Mouse (Mus musculus) C2C12 (cell line): Measurements from ENCODE around the gene Hexa. TPM values are rescaled to one million over a fixed set of nuclear protein-coding genes. Genes with fewer than 3 reads are reported as not detected.

ENCODE experiments used
- H3K27me3 ChIP-seq: one replicate; pipeline ENCODE4 v1.6.1; 2011; ENCODE audit not compliant: control insufficient read depth, insufficient read depth, insufficient read length
- H3K36me3 ChIP-seq: one replicate; pipeline ENCODE4 v1.6.1; 2011; ENCODE audit not compliant: control insufficient read depth, insufficient read depth
- H3K4me3 ChIP-seq: one replicate; pipeline ENCODE4 v1.5.1; 2011; ENCODE audit warnings: mild to moderate bottlenecking, control low read depth; ENCODE audit not compliant: poor library complexity, insufficient read depth, severe bottlenecking
- H3K79me2 ChIP-seq: one replicate; pipeline ENCODE4 v1.6.1; 2011; ENCODE audit not compliant: control insufficient read depth, insufficient read depth
- H3K79me3 ChIP-seq: one replicate; pipeline ENCODE4 v1.6.1; 2011; ENCODE audit warnings: low read depth, control low read depth
- H3ac ChIP-seq: one replicate; pipeline ENCODE3; 2011; ENCODE audit warnings: low read depth; ENCODE audit not compliant: control insufficient read depth, insufficient read length
- CEBPB ChIP-seq: IDR thresholded peaks from one replicate; pipeline ENCODE4 v1.6.1; 2011; ENCODE audit warnings: low read depth, mild to moderate bottlenecking, control low read depth, moderate library complexity
- CTCF ChIP-seq: IDR thresholded peaks from one replicate; pipeline ENCODE4 v1.5.1; 2011; ENCODE audit not compliant: control insufficient read depth, insufficient read depth, insufficient read length
- FOSL1 ChIP-seq: IDR thresholded peaks from one replicate; pipeline ENCODE4 v1.8.0; 2011; ENCODE audit warnings: mild to moderate bottlenecking, low read length; ENCODE audit not compliant: poor library complexity, insufficient read depth, severe bottlenecking
- MAX ChIP-seq: IDR thresholded peaks from one replicate; pipeline ENCODE4 v1.6.1; 2011; ENCODE audit warnings: mild to moderate bottlenecking, control low read depth
- MYOD1 ChIP-seq: IDR thresholded peaks from one replicate; pipeline ENCODE4 v1.6.1; 2011; ENCODE audit warnings: low read depth; ENCODE audit not compliant: control insufficient read depth, insufficient read length
- MYOG ChIP-seq: IDR thresholded peaks from one replicate; pipeline ENCODE4 v1.6.1; 2011; ENCODE audit not compliant: control insufficient read depth, insufficient read length; ENCODE audit errors: extremely low read depth
- USF1 ChIP-seq: IDR thresholded peaks from one replicate; pipeline ENCODE4 v1.6.1; 2011; ENCODE audit warnings: low read depth, mild to moderate bottlenecking, control low read depth, moderate library complexity
- polyA plus RNA-seq: library from polyadenylated mRNA; unstranded; fragments of >200 nt; fragmentation: generic; extraction: Trizol; gene quantifications from one replicate; pipeline ENCODE4 v1.2.1, GENCODE M21; 2012; ENCODE audit warnings: missing spikeins

The Hexa gene
- polyA plus RNA-seq, 1 experiment, result 83.6 TPM

- TF ChIP-seq MYOD1 (no peak), FOSL1 (no peak)
- H3K79me3 ChIP-seq, result no peaks in the 10 kb centered on the region
- H3K27me3 ChIP-seq, result no peaks in the 10 kb centered on the region
Observed at GRCm38 (mm10) chr9:59531645-59532044, 7.7 kb upstream of the Hexa start.

DNA sequence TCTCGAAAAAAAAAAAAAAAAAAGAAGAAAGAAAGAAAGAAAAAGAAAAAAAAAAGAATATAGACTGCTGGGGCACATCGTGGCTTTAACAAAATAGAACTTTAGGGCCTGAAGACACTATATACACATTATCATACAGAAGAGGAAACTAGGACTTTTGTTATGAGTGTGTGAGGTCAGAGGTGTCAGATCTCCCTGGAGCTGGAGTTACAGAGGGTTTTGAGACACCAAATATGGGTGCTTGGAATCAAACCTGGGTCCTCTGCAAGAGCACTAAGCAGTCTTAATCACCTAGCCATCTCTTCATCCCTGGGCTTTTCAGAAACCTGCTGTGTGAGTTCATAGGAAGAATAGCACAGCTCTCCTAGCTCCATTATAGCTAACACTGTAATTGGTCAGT is 5.9 kb upstream of the Hexa start:
- no peaks in the 10 kb centered on the region for H3K36me3 ChIP-seq
- no peak for TF ChIP-seq CTCF
- no peak for TF ChIP-seq FOSL1
- no peak for TF ChIP-seq MYOG
- TF ChIP-seq USF1, result no peak
- no peak for TF ChIP-seq MYOD1
- TF ChIP-seq CEBPB, result no peak
- TF ChIP-seq MAX, result no peak

More at GRCm38 (mm10) chr9:59531645-59532044, 7.7 kb upstream of the Hexa start:
- Histone ChIP-seq H3K36me3 (no peaks in the 10 kb centered on the region), H3ac (no peak overlapping the region), H3K79me2 (no peaks in the 10 kb centered on the region), H3K4me3 (no peak overlapping the region)

DNA sequence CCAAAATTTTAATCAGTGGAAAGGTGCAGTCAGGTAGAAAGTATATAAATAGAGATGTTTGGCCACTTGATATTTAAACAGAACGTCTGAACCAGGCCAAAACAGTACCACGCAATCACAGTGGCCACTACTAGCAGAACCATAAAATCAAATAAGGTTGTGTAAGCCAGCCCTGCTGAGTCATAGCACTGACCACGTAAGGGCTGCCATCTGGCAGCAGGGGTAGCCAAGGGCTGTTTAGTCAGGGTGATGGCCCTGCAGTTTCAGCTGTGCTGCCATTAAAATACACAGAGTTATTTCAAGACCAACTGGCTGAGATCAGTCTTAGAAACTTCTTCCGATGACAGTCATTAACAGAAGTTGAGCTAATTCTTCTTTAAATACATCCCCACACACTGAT is 5.5 kb upstream of the Hexa start:
- H3K27me3 ChIP-seq, result no peaks in the 10 kb centered on the region
- no peaks in the 10 kb centered on the region for H3K36me3 ChIP-seq
- no peaks in the 10 kb centered on the region for H3K79me2 ChIP-seq
- no peak overlapping the region for H3ac ChIP-seq
- H3K79me3 ChIP-seq, result no peaks in the 10 kb centered on the region
- H3K4me3 ChIP-seq, result no peak overlapping the region
- no peak for TF ChIP-seq USF1
- TF ChIP-seq CTCF, result no peak
- peak; percentile 69 for TF ChIP-seq MYOD1
- no peak for TF ChIP-seq MYOG
- TF ChIP-seq CEBPB, result peak; percentile 88
- TF ChIP-seq FOSL1, result peak; percentile 55
- TF ChIP-seq MAX, result peak; percentile 55

More for the DNA sequence above, 5.9 kb upstream of the Hexa start:
- Histone ChIP-seq H3ac (no peak overlapping the region), H3K79me2 (no peaks in the 10 kb centered on the region), H3K4me3 (no peak overlapping the region), H3K79me3 (no peaks in the 10 kb centered on the region), H3K27me3 (no peaks in the 10 kb centered on the region)

GRCm38 (mm10) chr9:59537651-59538050 is 1.7 kb upstream of the Hexa start:
- TF ChIP-seq CEBPB (no peak), MYOG (no peak), USF1 (no peak), MYOD1 (no peak), MAX (no peak), CTCF (no peak), FOSL1 (no peak)
- Histone ChIP-seq H3K36me3 (no peaks in the 10 kb centered on the region), H3K79me3 (peaks cover 12% of the 10 kb centered on the region), H3K4me3 (no peak overlapping the region), H3K27me3 (no peaks in the 10 kb centered on the region), H3ac (no peak overlapping the region), H3K79me2 (peaks cover 31% of the 10 kb centered on the region)

DNA sequence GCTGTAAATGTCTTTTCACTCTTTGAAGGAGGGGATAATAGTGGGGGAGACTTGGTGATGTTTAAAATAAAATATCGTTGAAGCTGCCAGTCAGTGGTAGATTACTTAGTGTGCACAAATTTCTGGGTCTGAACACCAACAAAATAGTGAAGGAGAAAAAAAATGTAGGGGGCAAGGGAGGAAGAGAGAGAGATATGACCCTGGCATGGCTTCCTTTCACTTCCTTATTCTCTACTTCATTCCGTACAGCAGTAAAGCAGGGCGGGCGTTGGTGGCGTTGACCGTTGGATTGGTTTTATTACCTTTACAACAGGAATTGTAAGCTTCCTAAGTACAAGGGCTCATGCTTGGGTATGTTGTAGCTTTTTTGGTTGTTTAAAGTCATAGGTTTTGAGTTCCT is 2.3 kb downstream of the Hexa start:
- H3K27me3 ChIP-seq, result no peaks in the 10 kb centered on the region
- no peaks in the 10 kb centered on the region for H3K36me3 ChIP-seq
- H3K79me2 ChIP-seq, result peaks cover 61% of the 10 kb centered on the region
- no peak overlapping the region for H3ac ChIP-seq
- no peak overlapping the region for H3K4me3 ChIP-seq
- H3K79me3 ChIP-seq, result peaks cover 16% of the 10 kb centered on the region
- TF ChIP-seq MYOG, result no peak

DNA sequence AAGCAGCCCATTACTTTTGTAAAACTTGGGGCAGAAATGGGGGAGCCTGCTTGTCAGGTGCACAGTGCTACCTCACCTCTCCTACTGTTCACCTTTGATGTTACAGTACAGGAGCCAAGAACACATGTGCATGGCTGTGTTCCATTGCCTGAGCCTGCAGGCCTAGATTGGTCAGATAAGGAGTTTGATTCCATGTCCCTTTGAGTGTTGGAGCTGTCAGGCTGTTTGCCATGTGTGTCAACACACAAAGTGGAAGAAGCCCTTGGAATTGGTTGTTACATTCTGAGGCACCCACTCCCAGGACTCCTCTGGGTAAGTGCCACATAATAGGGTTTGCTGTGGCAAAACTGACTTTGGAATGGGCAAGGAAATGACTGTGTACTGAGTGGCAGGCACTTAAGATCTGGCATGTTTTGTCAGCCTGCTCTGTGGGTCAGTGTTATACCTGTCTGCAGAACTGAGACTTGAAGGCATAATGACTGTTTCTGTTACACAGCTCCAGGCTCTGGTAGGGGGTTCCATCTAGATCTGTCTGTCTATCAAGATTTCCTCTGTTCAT is 3.5 kb downstream of the Hexa start:
- no peak overlapping the region for H3ac ChIP-seq
- peaks cover 19% of the 10 kb centered on the region for H3K79me3 ChIP-seq
- TF ChIP-seq CTCF, result no peak
- peaks cover 73% of the 10 kb centered on the region for H3K79me2 ChIP-seq
- no peaks in the 10 kb centered on the region for H3K36me3 ChIP-seq
- H3K4me3 ChIP-seq, result no peak overlapping the region
- H3K27me3 ChIP-seq, result no peaks in the 10 kb centered on the region
